In genomic region chr5:24604656-24605100, GRCm38 (mm10) we compare ENCODE assay signal across 8 mouse cellular contexts. TPM values are rescaled to one million over a fixed set of nuclear protein-coding genes. Genes with fewer than 3 reads are reported as not detected.
A peak's percentile ranks its signal among the peaks of the same experiment; 100 is the strongest.
DNase-seq lines count a peak whose midpoint lies in the region; ATAC-seq lines count a peak whose summit lies in the region.

No protein-coding gene starts in this region.

- peak; percentile 94 for DNase-seq in Muller cell, postnatal 12 days (ENCODE audit: inconsistent ontology term)
- peak; percentile 86 for DNase-seq in cerebellum, adult 11-12 months
- peak; percentile 88 to 93 for DNase-seq in heart, postnatal 36 days
- DNase-seq in layer of hippocampus, adult 9-11 months = peak; percentile 81
- DNase-seq in lung, postnatal 10 days = peak; percentile 95
- DNase-seq in right cerebral cortex, adult 2 months (ENCODE audit: low spot score in 2 of 2) = peak; percentile 70 to 73
- no peak for DNase-seq in spleen, postnatal 4 days (ENCODE audit: low spot score in 2 of 2)

- H3K27ac ChIP-seq in forebrain, embryonic 15.5 days (replicated peaks) = peak overlapping the region; percentile 99

- peak overlapping the region; percentile 91 for H3K9ac ChIP-seq in forebrain, embryonic 15.5 days (replicated peaks)

- H3K4me2 ChIP-seq in forebrain, embryonic 15.5 days (replicated peaks) = peak overlapping the region; percentile 82

- WGBS in forebrain, embryonic 15.5 days = under 1% methylated on average over 45 of the region's 46 CpGs

- intact Hi-C loops in heart, postnatal 36 days (cut with DNase I) = loop anchor here (5.0 kb wide), 1 partner anchor 152 kb away; the partner anchor contains the start of gene Agap3

- ATAC-seq in forebrain, embryonic 15.5 days (replicated peaks) = peak; percentile 59

- no peaks in the 10 kb centered on the region for H3K36me3 ChIP-seq in forebrain, embryonic 15.5 days

- H3K4me3 ChIP-seq in forebrain, embryonic 15.5 days = peak overlapping the region; percentile 67

- H3K27me3 ChIP-seq in forebrain, embryonic 15.5 days = no peaks in the 10 kb centered on the region

- peaks cover 61% of the 10 kb centered on the region for H3K4me1 ChIP-seq in forebrain, embryonic 15.5 days

- no peaks in the 10 kb centered on the region for H3K9me3 ChIP-seq in forebrain, embryonic 15.5 days

RNA-seq across cellular contexts. Expression of gene Chpf2, which starts 18.1 kb away (rescaled TPM):
- polyA plus RNA-seq in forebrain, embryonic 15.5 days (2015; fragmentation: Nextera tagmentation; extraction: Ambion mirVana) = 19.7 and 21.1 TPM in 2 replicates
- total RNA-seq in heart, postnatal 36 days (2021) = 10 to 100 TPM; 10.8 to 11.6 TPM

RNA-seq across cellular contexts. Expression of gene Smarcd3, which starts 19.5 kb away (rescaled TPM):
- polyA plus RNA-seq in forebrain, embryonic 15.5 days (2015; fragmentation: Nextera tagmentation; extraction: Ambion mirVana) = 171 and 176 TPM in 2 replicates
- total RNA-seq in heart, postnatal 36 days (2021) = 10 to 100 TPM; 63.2 to 64.5 TPM

RNA-seq across cellular contexts. Expression of gene Abcf2, which starts 27.4 kb away (rescaled TPM):
- polyA plus RNA-seq in forebrain, embryonic 15.5 days (2015; fragmentation: Nextera tagmentation; extraction: Ambion mirVana) = 101 and 106 TPM in 2 replicates
- 10 to 100 TPM; 55.3 to 56.0 TPM for total RNA-seq in heart, postnatal 36 days (2021)

RNA-seq across cellular contexts. Expression of gene 4931409K22Rik, which starts 48.1 kb away (rescaled TPM):
- polyA plus RNA-seq in forebrain, embryonic 15.5 days (2015; fragmentation: Nextera tagmentation; extraction: Ambion mirVana) = 0.42 and 0.56 TPM in 2 replicates
- total RNA-seq in heart, postnatal 36 days (2021) = not detected

Comparison
In these comparisons a context has a peak if more than half of its experiments do, and no peak if none do; other contexts are left out.
1. DNase-seq: peak in Muller cell, postnatal 12 days (single experiment), cerebellum, adult 11-12 months (single experiment), heart, postnatal 36 days (2 of 2), layer of hippocampus, adult 9-11 months (single experiment), lung, postnatal 10 days (single experiment) and right cerebral cortex, adult 2 months (2 of 2); none in spleen, postnatal 4 days (0 of 2).